Mouse (Mus musculus): ENCODE measurements around the gene Scarb1. TPM values are rescaled to one million over a fixed set of nuclear protein-coding genes. Genes with fewer than 3 reads are reported as not detected.

Gene Scarb1
- polyA plus RNA-seq, 1 experiment: 59.6 TPM

GRCm38 (mm10) chr5:125270587-125271130, 70.2 kb downstream of the Scarb1 start:
- H3K27ac ChIP-seq (ENCODE audit: insufficient read depth, low read length): no peak overlapping the region
- H3K4me1 ChIP-seq (ENCODE audit: control insufficient read depth, insufficient read depth, low read length): no peaks in the 10 kb centered on the region
- no peaks in the 10 kb centered on the region for H3K36me3 ChIP-seq (ENCODE audit: control insufficient read depth, insufficient read depth, low read length, poor library complexity, severe bottlenecking)
- TF ChIP-seq EP300 (IDR thresholded peaks at IDR 0.05; ENCODE audit: insufficient read depth, low read depth, low read length): no peak
- TF ChIP-seq CTCF (IDR thresholded peaks at IDR 0.05; ENCODE audit: low read depth, low read length): peak; percentile 92
- no peak for TF ChIP-seq POLR2A (IDR thresholded peaks at IDR 0.05; ENCODE audit: insufficient read depth, low read length)
- H3K9me3 ChIP-seq (replicated peaks; ENCODE audit: control insufficient read depth, insufficient read depth, low read length, poor library complexity, severe bottlenecking): no peaks in the 10 kb centered on the region
- no peak overlapping the region for H3K9ac ChIP-seq (ENCODE audit: low read depth, poor library complexity, severe bottlenecking)
- H3K27me3 ChIP-seq (ENCODE audit: control insufficient read depth, insufficient read depth, low read length, poor library complexity, severe bottlenecking): no peaks in the 10 kb centered on the region
- H3K4me3 ChIP-seq (ENCODE audit: low read depth, low read length): no peak overlapping the region

GRCm38 (mm10) chr5:125269836-125270235, 71.1 kb downstream of the Scarb1 start:
- no peaks in the 10 kb centered on the region for H3K9me3 ChIP-seq (replicated peaks; ENCODE audit: control insufficient read depth, insufficient read depth, low read length, poor library complexity, severe bottlenecking)
- no peaks in the 10 kb centered on the region for H3K4me1 ChIP-seq (ENCODE audit: control insufficient read depth, insufficient read depth, low read length)
- H3K4me3 ChIP-seq (ENCODE audit: low read depth, low read length): no peak overlapping the region
- no peak for TF ChIP-seq EP300 (IDR thresholded peaks at IDR 0.05; ENCODE audit: insufficient read depth, low read depth, low read length)
- peak; percentile 27 for TF ChIP-seq CTCF (IDR thresholded peaks at IDR 0.05; ENCODE audit: low read depth, low read length)
- H3K27ac ChIP-seq (ENCODE audit: insufficient read depth, low read length): no peak overlapping the region
- no peaks in the 10 kb centered on the region for H3K27me3 ChIP-seq (ENCODE audit: control insufficient read depth, insufficient read depth, low read length, poor library complexity, severe bottlenecking)
- H3K36me3 ChIP-seq (ENCODE audit: control insufficient read depth, insufficient read depth, low read length, poor library complexity, severe bottlenecking): no peaks in the 10 kb centered on the region
- no peak overlapping the region for H3K9ac ChIP-seq (ENCODE audit: low read depth, poor library complexity, severe bottlenecking)

GRCm38 (mm10) chr5:125269399-125269798, 71.5 kb downstream of the Scarb1 start:
- Histone ChIP-seq H3K4me1 (ENCODE audit: control insufficient read depth, insufficient read depth, low read length) (no peaks in the 10 kb centered on the region), H3K9ac (ENCODE audit: low read depth, poor library complexity, severe bottlenecking) (no peak overlapping the region), H3K27me3 (ENCODE audit: control insufficient read depth, insufficient read depth, low read length, poor library complexity, severe bottlenecking) (no peaks in the 10 kb centered on the region), H3K36me3 (ENCODE audit: control insufficient read depth, insufficient read depth, low read length, poor library complexity, severe bottlenecking) (no peaks in the 10 kb centered on the region), H3K9me3 (replicated peaks; ENCODE audit: control insufficient read depth, insufficient read depth, low read length, poor library complexity, severe bottlenecking) (no peaks in the 10 kb centered on the region), H3K27ac (ENCODE audit: insufficient read depth, low read length) (no peak overlapping the region), H3K4me3 (ENCODE audit: low read depth, low read length) (no peak overlapping the region)
- TF ChIP-seq CTCF (IDR thresholded peaks at IDR 0.05; ENCODE audit: low read depth, low read length) (no peak), POLR2A (IDR thresholded peaks at IDR 0.05; ENCODE audit: insufficient read depth, low read length) (no peak), EP300 (IDR thresholded peaks at IDR 0.05; ENCODE audit: insufficient read depth, low read depth, low read length) (no peak)

GRCm38 (mm10) chr5:125268033-125268765, 72.7 kb downstream of the Scarb1 start:
- no peaks in the 10 kb centered on the region for H3K36me3 ChIP-seq (ENCODE audit: control insufficient read depth, insufficient read depth, low read length, poor library complexity, severe bottlenecking)
- H3K27ac ChIP-seq (ENCODE audit: insufficient read depth, low read length): no peak overlapping the region
- no peak overlapping the region for H3K4me3 ChIP-seq (ENCODE audit: low read depth, low read length)
- no peaks in the 10 kb centered on the region for H3K9me3 ChIP-seq (replicated peaks; ENCODE audit: control insufficient read depth, insufficient read depth, low read length, poor library complexity, severe bottlenecking)
- no peaks in the 10 kb centered on the region for H3K27me3 ChIP-seq (ENCODE audit: control insufficient read depth, insufficient read depth, low read length, poor library complexity, severe bottlenecking)
- no peaks in the 10 kb centered on the region for H3K4me1 ChIP-seq (ENCODE audit: control insufficient read depth, insufficient read depth, low read length)
- peak; percentile 66 for TF ChIP-seq CTCF (IDR thresholded peaks at IDR 0.05; ENCODE audit: low read depth, low read length)
- TF ChIP-seq EP300 (IDR thresholded peaks at IDR 0.05; ENCODE audit: insufficient read depth, low read depth, low read length): no peak
- TF ChIP-seq POLR2A (IDR thresholded peaks at IDR 0.05; ENCODE audit: insufficient read depth, low read length): no peak
- no peak overlapping the region for H3K9ac ChIP-seq (ENCODE audit: low read depth, poor library complexity, severe bottlenecking)

- Histone ChIP-seq H3K4me1 (ENCODE audit: control insufficient read depth, insufficient read depth, low read length) (no peaks in the 10 kb centered on the region), H3K27ac (ENCODE audit: insufficient read depth, low read length) (no peak overlapping the region), H3K27me3 (ENCODE audit: control insufficient read depth, insufficient read depth, low read length, poor library complexity, severe bottlenecking) (no peaks in the 10 kb centered on the region), H3K9me3 (replicated peaks; ENCODE audit: control insufficient read depth, insufficient read depth, low read length, poor library complexity, severe bottlenecking) (no peaks in the 10 kb centered on the region), H3K9ac (ENCODE audit: low read depth, poor library complexity, severe bottlenecking) (no peak overlapping the region), H3K4me3 (ENCODE audit: low read depth, low read length) (no peak overlapping the region), H3K36me3 (ENCODE audit: control insufficient read depth, insufficient read depth, low read length, poor library complexity, severe bottlenecking) (no peaks in the 10 kb centered on the region)
- TF ChIP-seq CTCF (IDR thresholded peaks at IDR 0.05; ENCODE audit: low read depth, low read length): no peak
- TF ChIP-seq EP300 (IDR thresholded peaks at IDR 0.05; ENCODE audit: insufficient read depth, low read depth, low read length): no peak
- TF ChIP-seq POLR2A (IDR thresholded peaks at IDR 0.05; ENCODE audit: insufficient read depth, low read length): no peak
Measured at GRCm38 (mm10) chr5:125267150-125267961, 73.5 kb downstream of the Scarb1 start.
